Mouse (Mus musculus): ENCODE results near the gene Hoxd12.

GRCm38 (mm10) chr2:74652996-74653340, 21.8 kb upstream of the Hoxd12 start:
- TF ChIP-seq CTCF (IDR thresholded peaks at IDR 0.05; ENCODE audit: control insufficient read depth, insufficient read depth, low read length) (no peak), POLR2A (IDR thresholded peaks at IDR 0.05; ENCODE audit: borderline replicate concordance, control insufficient read depth, low read depth, low read length) (no peak)
